Mouse (Mus musculus): ENCODE measurements at regions not wholly inside any gene's neighbourhood (a gene's known extent, or its start where the extent isn't known, plus 50 kb on each side); places are given as distances from the start of the nearest gene placed in this dataset.

DNA sequence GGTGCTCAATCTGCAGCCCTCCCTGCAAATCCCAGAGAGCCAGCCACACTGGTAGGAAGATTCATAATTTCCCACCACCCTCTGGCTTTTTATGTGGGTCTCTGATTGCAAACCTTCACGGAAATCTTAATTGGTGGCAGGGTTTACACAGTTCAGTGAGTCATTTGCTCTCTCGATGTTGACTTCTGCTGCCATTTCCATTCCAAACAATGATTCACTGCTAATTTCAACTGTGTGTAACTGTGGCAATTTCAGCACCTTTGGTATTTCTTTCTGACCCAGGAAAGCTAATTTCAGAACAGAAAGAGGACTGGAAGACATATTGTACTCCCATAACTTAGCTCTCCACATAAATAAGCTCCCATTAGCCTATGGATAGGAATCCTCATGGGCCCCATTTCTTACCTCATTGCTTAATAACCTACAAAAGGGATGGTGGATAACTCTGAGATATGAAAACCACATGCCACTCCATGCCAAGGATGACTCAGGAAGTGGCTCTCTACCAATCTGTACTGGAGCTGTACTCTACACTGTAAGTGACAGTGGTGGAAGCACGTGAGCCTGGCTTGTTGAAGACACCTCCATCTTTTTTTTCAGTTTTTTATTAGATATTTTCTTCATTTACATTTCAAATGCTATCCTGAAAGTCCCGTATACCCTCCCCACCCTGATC, 536.0 kb downstream of the Tox3 start:
- Histone ChIP-seq H3K4me2 (no peak overlapping the region), H3K9me3 (ENCODE audit: low read depth, low read length) (no peaks in the 10 kb centered on the region), H3K36me3 (ENCODE audit: insufficient read depth) (no peaks in the 10 kb centered on the region), H3K27me3 (ENCODE audit: insufficient read depth, low read length) (no peaks in the 10 kb centered on the region), H3K4me3 (ENCODE audit: low read depth, low read length) (no peak overlapping the region), H3K9ac (no peak overlapping the region), H3K27ac (ENCODE audit: low read depth) (no peak overlapping the region), H3K4me1 (ENCODE audit: insufficient read depth) (no peaks in the 10 kb centered on the region)
- DNase-seq, result no peak
- no peak for TF ChIP-seq CTCF (IDR thresholded peaks at IDR 0.05; ENCODE audit: low read depth)
- no peak for ATAC-seq (ENCODE audit: insufficient read depth)
- 76% methylated on average over 4 of the region's 4 CpGs for WGBS

DNA sequence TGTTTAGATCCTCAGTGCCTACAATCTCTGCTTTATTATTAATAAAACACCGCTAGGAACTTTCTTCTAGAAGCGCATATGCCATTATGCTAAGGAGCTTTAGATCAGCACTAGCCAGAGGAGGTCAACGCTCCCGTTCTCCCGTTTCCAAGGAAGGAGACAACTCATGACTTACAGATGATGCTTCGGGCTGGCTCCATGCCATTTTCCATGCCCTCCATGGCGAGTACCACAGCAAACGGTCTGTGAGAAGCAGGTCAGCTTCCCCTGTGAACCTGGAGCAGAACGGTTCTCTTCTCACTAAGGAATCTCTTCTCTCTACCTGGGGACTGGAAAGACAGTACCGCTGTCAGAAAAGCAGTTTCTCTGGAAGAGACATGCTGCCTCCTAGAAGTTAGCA, 559.8 kb downstream of the Tox3 start:
- DNase-seq (no peak), ATAC-seq (ENCODE audit: insufficient read depth) (no peak)
- 63% methylated on average over 10 of the region's 10 CpGs for WGBS
- Histone ChIP-seq H3K9me3 (ENCODE audit: low read depth, low read length) (no peaks in the 10 kb centered on the region), H3K9ac (no peak overlapping the region), H3K27ac (ENCODE audit: low read depth) (no peak overlapping the region), H3K4me3 (ENCODE audit: low read depth, low read length) (no peak overlapping the region), H3K27me3 (ENCODE audit: insufficient read depth, low read length) (peaks cover 4% of the 10 kb centered on the region; the same call in 1 of the 2 replicates), H3K36me3 (ENCODE audit: insufficient read depth) (no peaks in the 10 kb centered on the region), H3K4me2 (no peak overlapping the region), H3K4me1 (ENCODE audit: insufficient read depth) (no peaks in the 10 kb centered on the region)
- no peak for TF ChIP-seq CTCF (IDR thresholded peaks at IDR 0.05; ENCODE audit: low read depth)

DNA sequence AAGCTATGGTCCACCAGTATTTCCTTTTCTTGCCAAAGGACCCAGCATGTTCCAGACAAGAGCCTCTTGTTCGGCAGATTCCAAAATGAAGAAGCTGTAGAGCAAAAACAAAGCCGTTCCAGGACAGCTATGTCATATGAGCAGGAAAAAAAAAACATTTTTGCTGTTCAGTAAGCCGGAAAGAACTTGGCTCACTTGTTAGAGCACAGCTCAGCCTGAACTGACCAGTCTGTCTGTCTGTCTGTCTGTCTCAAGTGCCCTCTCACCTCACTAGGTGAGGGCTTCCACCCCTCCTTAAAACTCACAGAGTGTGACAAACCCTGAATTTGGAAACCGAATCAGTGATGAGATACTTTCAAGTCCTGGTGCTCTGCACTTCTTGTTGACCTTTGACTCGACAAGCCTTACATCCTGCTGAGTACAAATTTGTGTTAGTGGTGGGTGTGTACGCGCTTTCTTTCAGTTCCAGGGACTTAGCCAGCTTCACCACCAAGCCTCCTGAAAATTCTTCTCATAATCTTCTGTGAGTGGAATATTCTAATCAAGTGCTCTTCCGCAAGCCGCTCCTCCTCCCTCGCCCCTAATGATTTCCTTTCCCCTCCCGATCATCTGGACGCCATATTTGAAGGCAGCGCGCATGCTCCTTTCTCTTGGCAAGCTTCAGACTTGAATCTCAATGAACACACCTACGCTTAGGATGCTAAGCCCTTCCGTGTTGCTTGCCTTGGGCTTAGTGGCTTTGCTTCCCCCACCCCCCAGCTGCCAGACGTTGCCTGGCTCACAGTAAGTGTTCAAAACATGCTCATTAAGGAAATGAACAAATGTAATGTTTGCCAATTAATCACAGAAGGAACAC, 560.9 kb downstream of the Tox3 start:
- ATAC-seq (ENCODE audit: insufficient read depth) (no peak), DNase-seq (no peak)
- Histone ChIP-seq H3K27ac (ENCODE audit: low read depth) (no peak overlapping the region), H3K4me2 (no peak overlapping the region), H3K36me3 (ENCODE audit: insufficient read depth) (no peaks in the 10 kb centered on the region), H3K9me3 (ENCODE audit: low read depth, low read length) (no peaks in the 10 kb centered on the region), H3K4me1 (ENCODE audit: insufficient read depth) (no peaks in the 10 kb centered on the region), H3K4me3 (ENCODE audit: low read depth, low read length) (no peak overlapping the region), H3K9ac (no peak overlapping the region), H3K27me3 (ENCODE audit: insufficient read depth, low read length) (peaks cover 7% of the 10 kb centered on the region; the same call in 1 of the 2 replicates)
- TF ChIP-seq CTCF (IDR thresholded peaks at IDR 0.05; ENCODE audit: low read depth), result no peak
- 56% methylated on average over 17 of the region's 17 CpGs for WGBS

DNA sequence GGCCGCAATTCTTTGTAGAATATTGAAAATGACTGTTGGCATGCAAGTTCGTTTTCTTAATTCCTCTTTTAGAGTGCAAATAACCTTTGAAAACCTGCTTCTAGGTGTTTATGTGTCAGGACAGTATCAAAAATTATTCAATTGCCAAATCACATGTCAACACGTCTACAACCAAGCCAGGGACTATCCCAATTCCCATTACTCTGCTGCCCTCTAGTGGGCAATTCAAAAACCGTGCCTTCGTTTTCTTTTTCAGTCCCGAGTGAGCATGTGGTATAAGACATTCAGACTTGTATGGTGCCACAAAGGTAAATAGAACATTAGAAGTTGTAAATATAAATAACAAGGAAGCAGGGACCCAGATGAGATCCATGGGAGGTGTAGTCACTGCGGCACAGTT, 563.1 kb downstream of the Tox3 start:
- Histone ChIP-seq H3K9ac (no peak overlapping the region), H3K4me1 (ENCODE audit: insufficient read depth) (no peaks in the 10 kb centered on the region), H3K27ac (ENCODE audit: low read depth) (no peak overlapping the region), H3K27me3 (ENCODE audit: insufficient read depth, low read length) (peaks cover 7% of the 10 kb centered on the region; the same call in 1 of the 2 replicates), H3K9me3 (ENCODE audit: low read depth, low read length) (no peaks in the 10 kb centered on the region), H3K4me3 (ENCODE audit: low read depth, low read length) (no peak overlapping the region), H3K36me3 (ENCODE audit: insufficient read depth) (no peaks in the 10 kb centered on the region), H3K4me2 (no peak overlapping the region)
- peak; percentile 93 for TF ChIP-seq CTCF (IDR thresholded peaks at IDR 0.05; ENCODE audit: low read depth)
- 18% methylated on average over 7 of the region's 7 CpGs for WGBS
- DNase-seq (peak; percentile 90), ATAC-seq (ENCODE audit: insufficient read depth) (no peak)

DNA sequence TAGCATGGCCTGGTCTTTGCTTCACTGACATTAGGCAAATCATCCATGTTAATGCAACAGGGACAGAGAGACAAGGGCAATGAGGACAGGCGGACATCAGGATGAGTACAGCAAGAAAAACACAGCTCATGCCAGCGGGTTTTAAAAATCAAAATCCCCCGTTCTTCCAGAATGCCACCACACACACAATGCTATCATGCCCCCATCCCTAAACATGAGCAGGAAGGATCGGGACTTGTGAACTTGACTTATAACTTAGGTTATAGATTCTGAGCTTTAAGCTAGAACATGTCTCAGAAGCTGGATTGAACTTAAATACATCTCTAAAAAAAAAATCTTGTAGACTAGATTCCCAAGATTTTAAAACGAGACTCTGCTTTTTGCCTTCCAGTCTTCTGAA, 564.8 kb downstream of the Tox3 start:
- peaks cover 7% of the 10 kb centered on the region; the same call in 1 of the 2 replicates for H3K27me3 ChIP-seq (ENCODE audit: insufficient read depth, low read length)
- no peak overlapping the region for H3K4me3 ChIP-seq (ENCODE audit: low read depth, low read length)
- ATAC-seq (ENCODE audit: insufficient read depth), result no peak
- H3K36me3 ChIP-seq (ENCODE audit: insufficient read depth), result no peaks in the 10 kb centered on the region
- H3K4me2 ChIP-seq, result no peak overlapping the region
- 75% methylated on average over 5 of the region's 5 CpGs for WGBS
- H3K27ac ChIP-seq (ENCODE audit: low read depth), result no peak overlapping the region
- DNase-seq, result no peak
- no peak for TF ChIP-seq CTCF (IDR thresholded peaks at IDR 0.05; ENCODE audit: low read depth)
- H3K4me1 ChIP-seq (ENCODE audit: insufficient read depth), result no peaks in the 10 kb centered on the region
- H3K9ac ChIP-seq, result no peak overlapping the region
- H3K9me3 ChIP-seq (ENCODE audit: low read depth, low read length), result no peaks in the 10 kb centered on the region

DNA sequence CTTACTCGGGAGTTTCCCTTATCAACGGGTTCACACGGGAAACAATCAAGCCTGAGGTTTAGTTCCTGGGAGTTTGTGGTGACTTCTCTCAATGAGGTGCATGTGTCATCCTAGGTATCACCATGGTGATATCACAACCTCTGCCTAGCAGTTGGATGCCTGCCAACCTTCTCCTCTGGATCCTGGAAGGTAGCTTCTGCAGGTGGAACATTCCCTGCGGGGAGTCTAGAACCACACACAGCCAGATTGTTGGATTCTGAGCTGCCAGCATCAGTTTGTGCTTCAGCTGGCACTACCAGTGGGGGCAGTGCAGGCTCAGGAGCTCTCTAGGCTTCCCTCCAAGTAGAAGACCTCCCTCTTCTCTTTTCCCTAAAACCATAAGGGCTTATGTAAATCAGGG, 581.8 kb downstream of the Tox3 start:
- ATAC-seq (ENCODE audit: insufficient read depth) (no peak), DNase-seq (no peak)
- no peaks in the 10 kb centered on the region for H3K4me1 ChIP-seq (ENCODE audit: insufficient read depth)
- no peaks in the 10 kb centered on the region for H3K36me3 ChIP-seq (ENCODE audit: insufficient read depth)
- no peaks in the 10 kb centered on the region for H3K27me3 ChIP-seq (ENCODE audit: insufficient read depth, low read length)
- 54% methylated on average over 4 of the region's 4 CpGs for WGBS
- H3K27ac ChIP-seq (ENCODE audit: low read depth), result no peak overlapping the region
- no peak overlapping the region for H3K4me2 ChIP-seq
- H3K9me3 ChIP-seq (ENCODE audit: low read depth, low read length), result no peaks in the 10 kb centered on the region
- no peak for TF ChIP-seq CTCF (IDR thresholded peaks at IDR 0.05; ENCODE audit: low read depth)
- no peak overlapping the region for H3K4me3 ChIP-seq (ENCODE audit: low read depth, low read length)
- H3K9ac ChIP-seq, result no peak overlapping the region

DNA sequence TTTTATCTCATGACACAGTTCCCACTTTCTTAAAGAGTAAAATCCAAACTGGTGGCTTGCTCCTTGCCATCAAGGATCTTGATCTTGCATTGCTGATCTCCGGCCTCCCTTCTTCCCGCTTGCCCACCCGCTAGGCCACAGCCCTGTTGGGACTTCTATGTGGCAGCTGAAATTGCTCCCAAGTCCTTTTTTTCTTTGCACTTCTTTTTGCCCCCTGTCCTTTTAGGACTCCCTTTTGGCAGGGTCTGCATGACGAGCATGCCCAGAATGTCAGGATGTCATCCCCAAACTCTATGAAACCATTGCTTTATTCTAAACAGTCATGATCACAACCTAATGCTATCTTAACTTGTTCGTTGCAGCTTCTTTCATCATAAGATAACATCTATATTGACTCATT, 588.6 kb downstream of the Tox3 start:
- H3K9me3 ChIP-seq (ENCODE audit: low read depth, low read length), result no peaks in the 10 kb centered on the region
- H3K4me2 ChIP-seq, result no peak overlapping the region
- ATAC-seq (ENCODE audit: insufficient read depth), result no peak
- H3K36me3 ChIP-seq (ENCODE audit: insufficient read depth), result no peaks in the 10 kb centered on the region
- no peak overlapping the region for H3K9ac ChIP-seq
- TF ChIP-seq CTCF (IDR thresholded peaks at IDR 0.05; ENCODE audit: low read depth), result no peak
- no peaks in the 10 kb centered on the region for H3K27me3 ChIP-seq (ENCODE audit: insufficient read depth, low read length)
- no peak for DNase-seq
- 85% methylated on average over 5 of the region's 5 CpGs for WGBS
- H3K27ac ChIP-seq (ENCODE audit: low read depth), result no peak overlapping the region
- no peaks in the 10 kb centered on the region for H3K4me1 ChIP-seq (ENCODE audit: insufficient read depth)
- no peak overlapping the region for H3K4me3 ChIP-seq (ENCODE audit: low read depth, low read length)
